Mouse (Mus musculus) liver, embryonic 12.5 days (tissue): ENCODE results near the gene Dda1. TPM values are rescaled to one million over a fixed set of nuclear protein-coding genes. Genes with fewer than 3 reads are reported as not detected.

ENCODE experiments used
- ATAC-seq: fragments of 200-750 bp; cut with Nextera tagmentation; 2 replicates; pipeline ENCODE4 v1.8.0; 2017; ENCODE audit warnings: moderate number of reproducible peaks, mild to moderate bottlenecking, moderate library complexity
- H3K27ac ChIP-seq: fragments of 300-500 bp; sonication (generic); 2 replicates; pipeline ENCODE4 v1.5.1; 2016; ENCODE audit warnings: mild to moderate bottlenecking
- H3K27me3 ChIP-seq: fragments of 300-500 bp; sonication (generic); replicated peaks from 2 replicates; pipeline ENCODE4 v1.6.1; 2016; ENCODE audit warnings: mild to moderate bottlenecking, moderate library complexity
- H3K36me3 ChIP-seq: fragments of 300-500 bp; sonication (generic); 2 replicates; pipeline ENCODE4 v1.6.1; 2016; ENCODE audit warnings: mild to moderate bottlenecking, moderate library complexity
- H3K4me1 ChIP-seq: fragments of 300-500 bp; sonication (generic); 2 replicates; pipeline ENCODE4 v1.6.1; 2016
- H3K4me2 ChIP-seq: fragments of 300-500 bp; sonication (generic); 2 replicates; pipeline ENCODE4 v1.6.1; 2016; ENCODE audit warnings: mild to moderate bottlenecking, moderate library complexity
- H3K4me3 ChIP-seq: fragments of 300-500 bp; sonication (generic); 2 replicates; pipeline ENCODE4 v1.5.1; 2016; ENCODE audit warnings: mild to moderate bottlenecking, moderate library complexity
- H3K9ac ChIP-seq: fragments of 300-500 bp; sonication (generic); 2 replicates; pipeline ENCODE4 v1.6.1; 2016; ENCODE audit warnings: mild to moderate bottlenecking, moderate library complexity
- H3K9me3 ChIP-seq: fragments of 300-500 bp; sonication (generic); replicated peaks from 2 replicates; pipeline ENCODE4 v1.6.1; 2016; ENCODE audit warnings: mild to moderate bottlenecking, moderate library complexity
- WGBS: fragments of 180-500 bp; shearing (Covaris S2); methylation state at CpG from one replicate; pipeline ENCODE4 v1.1.7; 2016; ENCODE audit not compliant: insufficient replicate concordance; 5-methylcytosine and 5-hydroxymethylcytosine counted together
- polyA plus RNA-seq: library from polyadenylated mRNA; unstranded; fragments of >200 nt; fragmentation: Nextera tagmentation; extraction: Ambion mirVana; gene quantifications from 2 replicates; pipeline ENCODE4 v1.2.1, GENCODE M21; 2016

Gene Dda1
- polyA plus RNA-seq, 1 experiment from 2014 or later: 60.6 TPM

DNA sequence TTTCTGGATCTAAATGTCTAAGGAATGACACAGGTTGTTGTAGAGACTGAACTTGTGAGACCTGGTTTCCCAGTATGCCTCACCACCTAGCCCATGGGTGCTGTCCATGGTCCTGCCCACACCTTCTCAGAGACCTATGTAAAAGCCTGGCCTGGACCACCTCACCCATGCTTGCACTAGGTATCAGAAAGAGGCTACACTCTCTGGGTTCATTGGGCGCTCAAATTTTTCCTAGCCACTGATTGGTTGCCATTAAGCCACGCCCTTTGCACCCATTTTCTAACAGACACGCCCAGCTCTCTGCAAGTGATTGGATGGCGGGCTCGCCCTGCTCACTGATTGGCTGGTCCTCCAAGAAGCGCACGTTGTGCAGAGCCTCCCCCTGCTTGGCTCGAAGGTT, 14.9 kb downstream of the Dda1 start:
- Histone ChIP-seq H3K9ac (no peak overlapping the region), H3K4me2 (no peak overlapping the region), H3K27me3 (peaks cover 35% of the 10 kb centered on the region), H3K9me3 (no peaks in the 10 kb centered on the region), H3K27ac (no peak overlapping the region), H3K4me1 (peaks cover 52% of the 10 kb centered on the region), H3K36me3 (0 out of 2 replicates have a peak, but pooled peaks cover 2% of the 10 kb centered on the region), H3K4me3 (no peak overlapping the region)
- ATAC-seq: no peak
- WGBS: 35% methylated on average over 8 of the region's 8 CpGs

GRCm38 (mm10) chr8:71484736-71485135, 15.7 kb downstream of the Dda1 start:
- H3K27ac ChIP-seq: no peak overlapping the region
- ATAC-seq: no peak
- H3K9ac ChIP-seq: no peak overlapping the region
- peaks cover 54% of the 10 kb centered on the region for H3K4me1 ChIP-seq
- peaks cover 30% of the 10 kb centered on the region for H3K27me3 ChIP-seq
- H3K36me3 ChIP-seq: peaks cover 3% of the 10 kb centered on the region; the same call in 1 of the 2 replicates
- H3K9me3 ChIP-seq: no peaks in the 10 kb centered on the region
- WGBS: 83% methylated on average over 19 of the region's 19 CpGs
- H3K4me2 ChIP-seq: peak overlapping the region; percentile 91
- H3K4me3 ChIP-seq: peak overlapping the region; percentile 66; the same call in 1 of the 2 replicates

DNA sequence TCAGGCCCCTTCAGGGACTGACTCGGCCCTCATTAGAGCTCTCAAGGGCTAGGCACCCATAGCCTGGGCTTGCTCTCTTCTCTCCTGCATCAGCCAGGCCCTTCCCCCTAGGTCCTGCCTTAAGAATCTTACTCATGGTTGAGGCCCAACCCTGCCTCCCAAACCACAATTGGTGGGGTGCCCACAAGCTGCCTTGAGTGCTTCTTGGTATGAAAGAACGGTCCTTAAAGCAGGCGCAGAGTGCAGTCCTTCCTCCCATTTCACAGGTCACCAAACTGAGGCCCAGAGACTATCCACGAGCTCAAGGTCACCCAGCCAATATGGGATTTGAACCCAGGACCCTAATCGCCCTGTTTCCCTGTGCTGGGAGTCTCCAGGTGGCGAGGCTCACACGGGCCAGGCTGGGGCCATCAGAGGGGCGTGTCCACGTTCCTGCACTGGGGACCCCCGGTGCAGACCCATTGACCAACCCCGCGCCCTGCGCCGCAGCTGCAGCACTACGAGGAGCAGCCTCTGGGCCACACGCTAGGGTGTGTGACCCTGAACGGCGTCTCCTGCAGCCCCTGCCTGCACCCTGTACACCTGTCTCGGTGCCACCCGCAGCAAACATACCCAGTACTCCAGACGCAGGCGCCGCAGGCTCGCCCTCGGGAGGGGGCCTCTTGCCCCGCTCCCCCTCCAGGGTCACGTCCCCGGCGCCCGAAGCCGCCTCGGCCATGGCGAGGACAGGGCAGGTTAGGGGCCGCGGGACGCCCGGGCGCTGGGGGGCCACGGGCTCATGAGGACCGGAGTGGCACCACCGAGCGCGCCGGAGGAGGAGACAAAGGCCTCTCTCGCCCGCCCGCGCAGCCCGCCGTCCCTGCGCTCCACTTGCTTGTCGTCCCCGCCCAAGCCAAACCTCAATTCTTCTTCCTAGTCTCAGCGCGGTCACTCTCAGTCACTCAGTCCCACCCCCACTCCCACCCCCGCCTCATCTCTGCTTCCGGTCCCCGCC, 16.4 kb downstream of the Dda1 start, which contains the start of gene Ano8:
Gene Ano8 (minus strand): TSS at position 822 of the 994 bp plus-strand sequence.
- H3K9ac ChIP-seq: peak within 1 kb of the TSS; percentile 69
- peaks cover 10% of the 10 kb centered on the region for H3K36me3 ChIP-seq
- H3K27ac ChIP-seq: no peak within 1 kb of the TSS
- H3K27me3 ChIP-seq: peaks cover 27% of the 10 kb centered on the region
- H3K9me3 ChIP-seq: no peaks in the 10 kb centered on the region
- WGBS: 6% methylated on average over 53 of the region's 58 CpGs
- peak within 1 kb of the TSS; percentile 66 for H3K4me3 ChIP-seq
- ATAC-seq: peak; percentile 10; the same call in 1 of the 2 replicates
- H3K4me2 ChIP-seq: peak within 1 kb of the TSS; percentile 91
- H3K4me1 ChIP-seq: peaks cover 53% of the 10 kb centered on the region

- no peak for ATAC-seq
- H3K27ac ChIP-seq: no peak overlapping the region
- H3K27me3 ChIP-seq: peaks cover 20% of the 10 kb centered on the region
- peak overlapping the region; percentile 66 for H3K4me3 ChIP-seq
- WGBS: 33% methylated on average over 7 of the region's 7 CpGs
- H3K4me2 ChIP-seq: peak overlapping the region; percentile 91
- H3K9me3 ChIP-seq: no peaks in the 10 kb centered on the region
- peak overlapping the region; percentile 69; the same call in 1 of the 2 replicates for H3K9ac ChIP-seq
- H3K4me1 ChIP-seq: peaks cover 46% of the 10 kb centered on the region
- peaks cover 17% of the 10 kb centered on the region for H3K36me3 ChIP-seq
These were observed 17.1 kb downstream of the Dda1 start for GRCm38 (mm10) chr8:71486136-71486529.

DNA sequence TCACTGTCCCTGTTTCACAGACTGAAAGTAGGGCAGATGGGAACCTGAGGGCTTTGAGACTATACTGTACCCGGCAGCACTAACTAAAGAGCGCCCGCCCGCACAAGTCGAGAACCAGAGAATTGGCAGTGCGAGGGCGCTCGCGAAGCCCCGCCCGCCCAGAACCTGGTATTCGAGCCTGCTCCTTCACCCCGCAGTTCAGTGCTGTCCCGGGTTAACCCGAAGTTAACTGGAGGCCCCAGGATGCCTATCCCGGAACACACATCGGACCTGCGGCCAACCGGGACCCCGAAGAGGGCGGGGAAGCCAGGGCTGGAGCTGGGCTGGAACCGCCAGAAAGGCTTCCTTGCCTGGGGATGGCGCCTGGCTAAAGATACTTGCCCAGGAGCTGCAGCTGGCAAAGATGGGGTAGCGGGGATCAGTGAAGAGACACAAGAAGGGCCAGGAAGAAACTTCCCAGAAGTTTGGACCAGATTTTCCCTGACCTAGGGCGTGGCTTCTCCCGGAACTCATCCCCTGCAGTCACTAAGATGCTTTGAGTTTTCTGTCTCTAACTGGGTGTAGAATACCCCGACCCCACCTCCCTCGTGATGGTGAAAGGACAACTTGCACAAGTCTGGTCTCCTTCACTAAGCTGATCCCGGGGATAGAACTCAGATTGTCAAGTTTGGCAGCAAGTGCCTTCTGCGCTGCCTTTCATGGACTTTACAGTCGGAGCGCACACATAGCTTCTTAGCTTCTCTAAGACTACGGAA, 18.9 kb downstream of the Dda1 start, which contains the start of gene Gtpbp3:
Gene Gtpbp3 (plus strand): TSS at position 413 of the 755 bp plus-strand sequence.
- no peaks in the 10 kb centered on the region for H3K9me3 ChIP-seq
- peak; percentile 45 for ATAC-seq

DNA sequence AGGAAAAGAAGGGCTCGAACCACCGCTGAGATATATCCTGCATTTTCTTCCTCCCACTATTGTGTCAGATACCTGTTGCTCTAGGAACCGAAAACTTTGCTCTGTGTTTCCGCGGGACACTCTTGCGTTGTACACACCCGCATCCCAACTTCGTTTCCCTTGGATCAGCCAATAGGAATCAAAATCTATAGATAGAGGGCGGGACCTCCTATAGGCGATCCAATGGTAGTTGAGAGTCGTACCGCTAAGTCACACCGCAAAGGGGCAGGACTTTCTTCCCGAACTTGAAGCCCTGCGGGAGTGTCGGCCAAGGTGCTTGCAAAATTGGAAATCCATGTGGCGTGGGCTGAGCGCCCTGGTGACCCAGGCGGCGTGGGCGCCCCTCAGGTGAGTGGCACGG, 19.5 kb downstream of the Dda1 start:
- H3K27ac ChIP-seq: peak overlapping the region; percentile 82

More for the DNA sequence above, 18.9 kb downstream of the Dda1 start, which contains the start of gene Gtpbp3:
- H3K36me3 ChIP-seq: peaks cover 32% of the 10 kb centered on the region
- peaks cover 7% of the 10 kb centered on the region; the same call in 1 of the 2 replicates for H3K27me3 ChIP-seq
- H3K27ac ChIP-seq: peak within 1 kb of the TSS; percentile 82
- peaks cover 45% of the 10 kb centered on the region for H3K4me1 ChIP-seq
- 2% methylated on average over 33 of the region's 33 CpGs for WGBS
- peak within 1 kb of the TSS; percentile 100 for H3K4me2 ChIP-seq
- peak within 1 kb of the TSS; percentile 85 for H3K4me3 ChIP-seq
- peak within 1 kb of the TSS; percentile 84 for H3K9ac ChIP-seq

GRCm38 (mm10) chr8:71495039-71495438, 26.0 kb downstream of the Dda1 start:
- no peak overlapping the region for H3K4me3 ChIP-seq
- no peaks in the 10 kb centered on the region for H3K9me3 ChIP-seq
- ATAC-seq: peak; percentile 20; the same call in 1 of the 2 replicates
- WGBS: 30% methylated on average over 16 of the region's 16 CpGs
- no peak overlapping the region for H3K9ac ChIP-seq
- H3K4me2 ChIP-seq: no peak overlapping the region
- peaks cover 52% of the 10 kb centered on the region for H3K4me1 ChIP-seq
- H3K36me3 ChIP-seq: peaks cover 46% of the 10 kb centered on the region
- H3K27me3 ChIP-seq: no peaks in the 10 kb centered on the region
- H3K27ac ChIP-seq: no peak overlapping the region

More for the DNA sequence above, 19.5 kb downstream of the Dda1 start:
- peak; percentile 85 for ATAC-seq
- WGBS: under 1% methylated on average over 22 of the region's 22 CpGs
- Histone ChIP-seq H3K27me3 (peaks cover 7% of the 10 kb centered on the region; the same call in 1 of the 2 replicates), H3K36me3 (peaks cover 37% of the 10 kb centered on the region), H3K9me3 (no peaks in the 10 kb centered on the region), H3K4me2 (peak overlapping the region; percentile 100), H3K4me1 (peaks cover 48% of the 10 kb centered on the region), H3K4me3 (peak overlapping the region; percentile 85), H3K9ac (peak overlapping the region; percentile 84)

DNA sequence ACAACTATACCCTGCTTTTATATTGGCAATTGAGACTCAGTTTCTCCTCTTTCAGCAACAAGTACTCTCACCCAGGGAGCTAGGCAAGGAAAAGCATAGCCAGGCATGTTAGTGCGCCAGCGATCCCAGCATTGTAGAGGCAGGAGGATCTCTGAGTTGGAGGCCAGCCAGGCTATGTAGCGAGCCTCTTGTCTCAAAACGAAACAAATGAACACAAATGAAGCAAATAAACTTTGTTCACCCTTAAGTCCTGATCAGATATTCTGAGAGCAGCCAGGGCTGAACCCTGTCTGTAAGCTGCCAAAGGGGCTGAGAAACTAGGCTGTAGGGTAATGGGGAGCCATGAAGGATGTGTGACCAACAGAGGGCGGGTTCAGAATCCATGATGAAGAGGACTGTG, 26.8 kb downstream of the Dda1 start:
- Histone ChIP-seq H3K9me3 (no peaks in the 10 kb centered on the region), H3K27ac (no peak overlapping the region), H3K27me3 (no peaks in the 10 kb centered on the region), H3K9ac (no peak overlapping the region), H3K4me3 (no peak overlapping the region), H3K4me2 (no peak overlapping the region), H3K36me3 (peaks cover 39% of the 10 kb centered on the region), H3K4me1 (peaks cover 54% of the 10 kb centered on the region)
- WGBS: 91% methylated on average over 5 of the region's 5 CpGs
- no peak for ATAC-seq

DNA sequence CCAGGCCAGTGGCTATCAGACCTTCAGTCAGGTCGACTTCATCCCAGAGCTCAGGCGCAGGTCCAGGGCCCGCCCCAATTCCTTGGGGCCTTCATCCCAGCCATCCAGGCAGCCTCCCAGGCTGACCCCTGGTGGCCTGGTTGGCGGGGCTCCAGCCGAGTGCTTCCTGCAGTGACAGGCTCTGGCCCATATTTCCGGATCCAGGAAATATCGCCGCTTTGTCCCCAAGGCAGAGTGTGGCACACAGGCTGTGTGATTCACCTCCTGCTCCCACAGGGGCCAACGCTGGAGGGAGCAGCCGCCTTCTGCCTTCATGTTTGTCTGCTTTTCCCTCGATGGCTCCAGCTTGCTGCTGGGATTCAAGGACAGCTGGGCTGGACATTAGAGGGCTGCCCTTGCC, 27.5 kb downstream of the Dda1 start:
- Histone ChIP-seq H3K9ac (no peak overlapping the region), H3K4me2 (no peak overlapping the region), H3K27ac (no peak overlapping the region), H3K4me3 (no peak overlapping the region), H3K27me3 (no peaks in the 10 kb centered on the region), H3K36me3 (peaks cover 32% of the 10 kb centered on the region), H3K9me3 (no peaks in the 10 kb centered on the region), H3K4me1 (peaks cover 54% of the 10 kb centered on the region)
- WGBS: 51% methylated on average over 11 of the region's 11 CpGs
- no peak for ATAC-seq

DNA sequence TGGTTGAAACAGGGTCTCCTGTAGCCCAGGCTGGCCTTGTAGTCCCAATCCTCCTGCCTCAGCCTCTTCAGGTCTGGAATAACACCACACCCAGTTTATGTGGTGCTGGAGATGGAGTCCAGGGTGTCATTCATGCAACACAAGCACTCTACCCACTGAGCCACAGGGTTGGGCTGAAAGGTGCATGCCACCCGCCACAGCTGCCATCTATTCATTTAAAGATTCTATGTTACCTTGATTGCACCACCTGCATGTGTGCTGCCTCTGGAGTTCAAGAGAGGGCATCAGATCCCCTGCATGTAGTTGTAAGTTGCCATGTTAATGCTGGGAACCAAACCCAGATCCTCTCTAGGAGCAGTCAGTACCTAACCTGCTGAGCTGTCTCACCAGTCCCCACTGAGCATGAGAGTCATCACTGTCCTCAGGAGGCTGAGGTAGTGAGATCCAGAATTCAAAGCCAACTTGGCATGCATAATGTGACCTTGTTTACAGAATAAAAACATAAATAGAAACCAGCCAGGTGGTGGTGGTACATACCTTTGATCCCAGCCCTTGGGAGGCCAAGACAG, 28.2 kb downstream of the Dda1 start:
- 75% methylated on average over 1 of the region's 1 CpGs for WGBS
- Histone ChIP-seq H3K27ac (no peak overlapping the region), H3K4me1 (peaks cover 54% of the 10 kb centered on the region), H3K4me2 (no peak overlapping the region), H3K9ac (no peak overlapping the region), H3K36me3 (peaks cover 25% of the 10 kb centered on the region), H3K27me3 (0 out of 2 replicates have a peak, but pooled peaks cover 3% of the 10 kb centered on the region), H3K4me3 (no peak overlapping the region), H3K9me3 (no peaks in the 10 kb centered on the region)
- no peak for ATAC-seq

GRCm38 (mm10) chr8:71497881-71498501, 29.0 kb downstream of the Dda1 start:
- H3K4me3 ChIP-seq: no peak overlapping the region
- ATAC-seq: no peak
- peaks cover 51% of the 10 kb centered on the region for H3K4me1 ChIP-seq
- no peak overlapping the region for H3K4me2 ChIP-seq
- H3K36me3 ChIP-seq: peaks cover 17% of the 10 kb centered on the region
- peak overlapping the region; percentile 54; the same call in 1 of the 2 replicates for H3K27ac ChIP-seq
- 0 out of 2 replicates have a peak, but pooled peaks cover 3% of the 10 kb centered on the region for H3K27me3 ChIP-seq
- no peaks in the 10 kb centered on the region for H3K9me3 ChIP-seq
- no peak overlapping the region for H3K9ac ChIP-seq
- 35% methylated on average over 15 of the region's 15 CpGs for WGBS
